Mouse (Mus musculus) retina, postnatal 1 day (tissue): ENCODE results near the gene Ccdc188.

Source experiments
- DNase-seq: peaks from one replicate; pipeline ENCODE4 v3.0.0-alpha.2; 2012

Gene Ccdc188

GRCm38 (mm10) chr16:18203430-18204091 lies 14.1 kb upstream of the Ccdc188 start:
- no peak for DNase-seq

- peak; percentile 81 for DNase-seq
Measured at GRCm38 (mm10) chr16:18210701-18211416, 6.8 kb upstream of the Ccdc188 start.

GRCm38 (mm10) chr16:18211417-18212171 lies 6.1 kb upstream of the Ccdc188 start:
- DNase-seq, result peak; percentile 89

GRCm38 (mm10) chr16:18213689-18214088 lies 4.0 kb upstream of the Ccdc188 start:
- DNase-seq, result peak; percentile 94

GRCm38 (mm10) chr16:18214858-18215257 lies 2.8 kb upstream of the Ccdc188 start:
- no peak for DNase-seq

GRCm38 (mm10) chr16:18218580-18218996 lies 909 bp downstream of the Ccdc188 start:
- DNase-seq, result no peak

GRCm38 (mm10) chr16:18220001-18220400 lies 2.3 kb downstream of the Ccdc188 start:
- DNase-seq, result peak; percentile 43

GRCm38 (mm10) chr16:18220856-18221542 lies 3.3 kb downstream of the Ccdc188 start:
- DNase-seq, result no peak

- DNase-seq, result no peak
Measured at GRCm38 (mm10) chr16:18221543-18221898, 3.8 kb downstream of the Ccdc188 start.

GRCm38 (mm10) chr16:18222188-18222587 lies 4.5 kb downstream of the Ccdc188 start:
- no peak for DNase-seq

GRCm38 (mm10) chr16:18227187-18227586 lies 9.5 kb downstream of the Ccdc188 start:
- no peak for DNase-seq

- no peak for DNase-seq
Measured at GRCm38 (mm10) chr16:18227897-18228422, 10.3 kb downstream of the Ccdc188 start.

- DNase-seq, result no peak
Measured at GRCm38 (mm10) chr16:18228856-18229255, 11.2 kb downstream of the Ccdc188 start.

- DNase-seq, result no peak
Measured at GRCm38 (mm10) chr16:18229622-18230021, 11.9 kb downstream of the Ccdc188 start.

- DNase-seq, result no peak
Measured at GRCm38 (mm10) chr16:18230617-18231016, 12.9 kb downstream of the Ccdc188 start.

GRCm38 (mm10) chr16:18231047-18231446 lies 13.4 kb downstream of the Ccdc188 start:
- DNase-seq, result no peak

GRCm38 (mm10) chr16:18231451-18231850 lies 13.8 kb downstream of the Ccdc188 start:
- DNase-seq, result no peak

GRCm38 (mm10) chr16:18233451-18233850 lies 15.8 kb downstream of the Ccdc188 start:
- DNase-seq, result no peak

GRCm38 (mm10) chr16:18233919-18234670 lies 16.4 kb downstream of the Ccdc188 start:
- DNase-seq, result no peak

- peak; percentile 80 for DNase-seq
Measured at GRCm38 (mm10) chr16:18234671-18235388, 17.2 kb downstream of the Ccdc188 start, which contains the start of gene Zdhhc8. Gene Zdhhc8, minus strand, starts transcription at chr16:18235136.

- peak; percentile 79 for DNase-seq
Measured at GRCm38 (mm10) chr16:18235389-18236065, 17.8 kb downstream of the Ccdc188 start.
